Mouse (Mus musculus) erythroblast, embryonic 14.5 days (primary cell): ENCODE results near the gene Cstl1. TPM values are rescaled to one million over a fixed set of nuclear protein-coding genes. Genes with fewer than 3 reads are reported as not detected.
A peak's percentile ranks its signal among the peaks of the same experiment; 100 is the strongest.

Source experiments
- H3K27me3 ChIP-seq: 2 replicates; pipeline ENCODE4 v1.6.1; 2012; ENCODE audit warnings: inconsistent platforms; ENCODE audit not compliant: control insufficient read depth
- H3K36me3 ChIP-seq: 2 replicates; pipeline ENCODE4 v1.6.1; 2012; ENCODE audit warnings: mild to moderate bottlenecking, inconsistent platforms; ENCODE audit not compliant: control insufficient read depth
- H3K4me1 ChIP-seq: 2 replicates; pipeline ENCODE4 v1.6.1; 2012; ENCODE audit warnings: inconsistent platforms; ENCODE audit not compliant: control insufficient read depth
- H3K4me3 ChIP-seq: replicated peaks from 2 replicates; pipeline ENCODE3; 2012; ENCODE audit warnings: moderate library complexity, mild to moderate bottlenecking, inconsistent platforms
- H3K9me3 ChIP-seq: 2 replicates; pipeline ENCODE4 v1.6.1; 2012; ENCODE audit warnings: low read length, inconsistent platforms, mixed read lengths; ENCODE audit not compliant: control insufficient read depth
- GATA1 ChIP-seq: IDR thresholded peaks from 2 replicates; pipeline ENCODE4 v1.6.1; 2012; ENCODE audit warnings: low read length, inconsistent platforms, mixed read lengths
- TAL1 ChIP-seq: IDR thresholded peaks from 3 replicates; pipeline ENCODE4 v1.6.1; 2012; ENCODE audit warnings: low read length, inconsistent platforms, mixed read lengths
- polyA plus RNA-seq: library from polyadenylated mRNA; stranded (reverse); fragments of >175 nt; gene quantifications from 2 replicates; pipeline ENCODE4 v1.2.3, GENCODE M21; 2012

The Cstl1 gene
- not detected in 2 replicates for polyA plus RNA-seq

GRCm38 (mm10) chr2:148750058-148750457 is at the start of gene Cstl1:
TSS of gene Cstl1 (plus strand) at chr2:148750358.
- H3K4me1 ChIP-seq = peaks cover 2% of the 10 kb centered on the region; the same call in 1 of the 2 replicates
- H3K4me3 ChIP-seq = no peak within 1 kb of the TSS
- TF ChIP-seq TAL1 (no peak), GATA1 (no peak)
- H3K27me3 ChIP-seq = no peaks in the 10 kb centered on the region
- H3K36me3 ChIP-seq = no peaks in the 10 kb centered on the region
- H3K9me3 ChIP-seq = no peaks in the 10 kb centered on the region

GRCm38 (mm10) chr2:148706409-148707201 is 43.6 kb upstream of the Cstl1 start:
- TF ChIP-seq TAL1 = no peak
- no peak for TF ChIP-seq GATA1
- Histone ChIP-seq H3K4me3 (no peak overlapping the region), H3K9me3 (no peaks in the 10 kb centered on the region), H3K27me3 (no peaks in the 10 kb centered on the region), H3K4me1 (no peaks in the 10 kb centered on the region), H3K36me3 (no peaks in the 10 kb centered on the region)

GRCm38 (mm10) chr2:148707202-148707530 is 43.0 kb upstream of the Cstl1 start:
- no peaks in the 10 kb centered on the region for H3K9me3 ChIP-seq
- TF ChIP-seq TAL1 (no peak), GATA1 (no peak)
- no peaks in the 10 kb centered on the region for H3K36me3 ChIP-seq
- H3K27me3 ChIP-seq = no peaks in the 10 kb centered on the region
- H3K4me3 ChIP-seq = no peak overlapping the region
- no peaks in the 10 kb centered on the region for H3K4me1 ChIP-seq

GRCm38 (mm10) chr2:148712326-148712725 is 37.8 kb upstream of the Cstl1 start:
- no peaks in the 10 kb centered on the region for H3K27me3 ChIP-seq
- no peaks in the 10 kb centered on the region for H3K36me3 ChIP-seq
- no peak for TF ChIP-seq GATA1
- no peaks in the 10 kb centered on the region for H3K4me1 ChIP-seq
- no peak overlapping the region for H3K4me3 ChIP-seq
- H3K9me3 ChIP-seq = no peaks in the 10 kb centered on the region

- Histone ChIP-seq H3K27me3 (no peaks in the 10 kb centered on the region), H3K36me3 (no peaks in the 10 kb centered on the region), H3K4me1 (no peaks in the 10 kb centered on the region), H3K9me3 (no peaks in the 10 kb centered on the region), H3K4me3 (no peak overlapping the region)
- TF ChIP-seq GATA1 = no peak
Measured at GRCm38 (mm10) chr2:148717072-148717471, 33.1 kb upstream of the Cstl1 start.

GRCm38 (mm10) chr2:148719271-148719995 is 30.7 kb upstream of the Cstl1 start:
- H3K4me1 ChIP-seq = no peaks in the 10 kb centered on the region
- no peaks in the 10 kb centered on the region for H3K9me3 ChIP-seq
- TF ChIP-seq GATA1 (no peak), TAL1 (no peak)
- no peak overlapping the region for H3K4me3 ChIP-seq
- H3K27me3 ChIP-seq = no peaks in the 10 kb centered on the region
- no peaks in the 10 kb centered on the region for H3K36me3 ChIP-seq

- Histone ChIP-seq H3K4me3 (peak overlapping the region; percentile 65), H3K36me3 (no peaks in the 10 kb centered on the region), H3K27me3 (peaks cover 7% of the 10 kb centered on the region), H3K4me1 (peaks cover 10% of the 10 kb centered on the region), H3K9me3 (peaks cover 5% of the 10 kb centered on the region; the same call in 1 of the 2 replicates)
- TF ChIP-seq GATA1 = no peak
- no peak for TF ChIP-seq TAL1
Measured at GRCm38 (mm10) chr2:148731614-148732326, 18.4 kb upstream of the Cstl1 start.

- no peak for TF ChIP-seq GATA1
- TF ChIP-seq TAL1 = no peak
- H3K4me3 ChIP-seq = peak within 1 kb of the TSS; percentile 65
- no peaks in the 10 kb centered on the region for H3K36me3 ChIP-seq
- H3K9me3 ChIP-seq = peaks cover 5% of the 10 kb centered on the region; the same call in 1 of the 2 replicates
- peaks cover 7% of the 10 kb centered on the region for H3K27me3 ChIP-seq
- H3K4me1 ChIP-seq = peaks cover 10% of the 10 kb centered on the region
Measured at GRCm38 (mm10) chr2:148732327-148733000, 17.7 kb upstream of the Cstl1 start, which contains the start of gene Napb. TSS of gene Napb (minus strand) at chr2:148732467.

- Histone ChIP-seq H3K36me3 (no peaks in the 10 kb centered on the region), H3K9me3 (no peaks in the 10 kb centered on the region), H3K27me3 (no peaks in the 10 kb centered on the region), H3K4me1 (no peaks in the 10 kb centered on the region), H3K4me3 (no peak overlapping the region)
- no peak for TF ChIP-seq GATA1
- no peak for TF ChIP-seq TAL1
Measured at GRCm38 (mm10) chr2:148743001-148743400, 7.2 kb upstream of the Cstl1 start.
